Mouse (Mus musculus): ENCODE data around the gene Bbof1.

GRCm38 (mm10) chr12:84388097-84388496, 20.8 kb upstream of the Bbof1 start:
- no peak for TF ChIP-seq CTCF (IDR thresholded peaks at IDR 0.05; ENCODE audit: control insufficient read depth, insufficient read depth, insufficient replicate concordance, low read depth, low read length)
- TF ChIP-seq POLR2A (IDR thresholded peaks at IDR 0.05; ENCODE audit: control insufficient read depth, low read depth, low read length), result no peak
